Mouse (Mus musculus) ES-Bruce4 (cell line): ENCODE measurements around the gene Lrrk1. TPM values are rescaled to one million over a fixed set of nuclear protein-coding genes. Genes with fewer than 3 reads are reported as not detected.

Experiments used
- H3K27ac ChIP-seq: 2 replicates; pipeline ENCODE4 v1.5.1; 2012; ENCODE audit warnings: low read length, inconsistent platforms; ENCODE audit not compliant: insufficient read depth
- H3K27me3 ChIP-seq: 2 replicates; pipeline ENCODE4 v1.6.1; 2012; ENCODE audit warnings: mild to moderate bottlenecking, low read length, inconsistent platforms; ENCODE audit not compliant: control insufficient read depth, poor library complexity, insufficient read depth, severe bottlenecking
- H3K36me3 ChIP-seq: 2 replicates; pipeline ENCODE4 v1.6.1; 2012; ENCODE audit warnings: inconsistent platforms, mild to moderate bottlenecking, low read length, moderate library complexity; ENCODE audit not compliant: control insufficient read depth, poor library complexity, insufficient read depth, severe bottlenecking
- H3K4me1 ChIP-seq: one replicate; pipeline ENCODE4 v1.8.1; 2011; ENCODE audit warnings: low read length; ENCODE audit not compliant: control insufficient read depth, insufficient read depth
- H3K4me3 ChIP-seq: 2 replicates; pipeline ENCODE4 v1.5.1; 2011; ENCODE audit warnings: low read depth, mild to moderate bottlenecking, low read length
- H3K9ac ChIP-seq: 2 replicates; pipeline ENCODE4 v1.6.1; 2012; ENCODE audit warnings: low read depth, mild to moderate bottlenecking, inconsistent platforms; ENCODE audit not compliant: poor library complexity, severe bottlenecking
- H3K9me3 ChIP-seq: replicated peaks from 2 replicates; pipeline ENCODE4 v1.6.1; 2012; ENCODE audit warnings: mild to moderate bottlenecking, low read length, inconsistent platforms; ENCODE audit not compliant: control insufficient read depth, poor library complexity, insufficient read depth, severe bottlenecking
- CTCF ChIP-seq: IDR thresholded peaks from one replicate; pipeline ENCODE4 v1.8.1; 2011; ENCODE audit warnings: low read depth, low read length
- EP300 ChIP-seq: IDR thresholded peaks from 2 replicates; pipeline ENCODE4 v1.6.1; 2011; ENCODE audit warnings: low read depth, low read length; ENCODE audit not compliant: insufficient read depth
- POLR2A ChIP-seq: IDR thresholded peaks from one replicate; pipeline ENCODE4 v1.8.1; 2011; ENCODE audit warnings: low read length; ENCODE audit not compliant: insufficient read depth
- polyA plus RNA-seq: library from polyadenylated mRNA; stranded (reverse); fragments of >200 nt; gene quantifications from 2 replicates; pipeline ENCODE4 v1.2.4, GENCODE M21; 2011; ENCODE audit warnings: low read depth; ENCODE audit not compliant: missing spikeins, insufficient read depth, insufficient read length

Lrrk1 gene
- polyA plus RNA-seq, 1 experiment = 6.4 TPM

- H3K27me3 ChIP-seq = no peaks in the 10 kb centered on the region
- H3K9me3 ChIP-seq = no peaks in the 10 kb centered on the region
- no peak overlapping the region for H3K9ac ChIP-seq
- H3K36me3 ChIP-seq = no peaks in the 10 kb centered on the region
- H3K4me1 ChIP-seq = no peaks in the 10 kb centered on the region
- H3K4me3 ChIP-seq = no peak overlapping the region
- no peak overlapping the region for H3K27ac ChIP-seq
- TF ChIP-seq CTCF (no peak), EP300 (no peak), POLR2A (no peak)
These were observed 28.7 kb upstream of the Lrrk1 start for GRCm38 (mm10) chr7:66416829-66417228.

GRCm38 (mm10) chr7:66413093-66413492 is 24.9 kb upstream of the Lrrk1 start:
- Histone ChIP-seq H3K9me3 (no peaks in the 10 kb centered on the region), H3K9ac (no peak overlapping the region), H3K4me1 (no peaks in the 10 kb centered on the region), H3K4me3 (no peak overlapping the region), H3K27ac (no peak overlapping the region), H3K36me3 (no peaks in the 10 kb centered on the region), H3K27me3 (no peaks in the 10 kb centered on the region)
- TF ChIP-seq EP300 = no peak
- TF ChIP-seq CTCF = no peak
- no peak for TF ChIP-seq POLR2A

- H3K27ac ChIP-seq = no peak overlapping the region
- no peaks in the 10 kb centered on the region for H3K4me1 ChIP-seq
- H3K9ac ChIP-seq = no peak overlapping the region
- no peaks in the 10 kb centered on the region for H3K9me3 ChIP-seq
- H3K36me3 ChIP-seq = no peaks in the 10 kb centered on the region
- H3K4me3 ChIP-seq = no peak overlapping the region
- no peaks in the 10 kb centered on the region for H3K27me3 ChIP-seq
- TF ChIP-seq POLR2A (no peak), CTCF (peak; percentile 72)
These were observed 21.3 kb upstream of the Lrrk1 start for GRCm38 (mm10) chr7:66409433-66409832.

GRCm38 (mm10) chr7:66406971-66407370 is 18.8 kb upstream of the Lrrk1 start:
- Histone ChIP-seq H3K27me3 (no peaks in the 10 kb centered on the region), H3K36me3 (no peaks in the 10 kb centered on the region), H3K9me3 (no peaks in the 10 kb centered on the region), H3K27ac (no peak overlapping the region), H3K4me3 (no peak overlapping the region), H3K9ac (no peak overlapping the region), H3K4me1 (no peaks in the 10 kb centered on the region)
- TF ChIP-seq CTCF (no peak), EP300 (no peak)

GRCm38 (mm10) chr7:66405951-66406721 is 18.0 kb upstream of the Lrrk1 start:
- Histone ChIP-seq H3K9ac (no peak overlapping the region), H3K36me3 (no peaks in the 10 kb centered on the region), H3K4me1 (no peaks in the 10 kb centered on the region), H3K27me3 (no peaks in the 10 kb centered on the region; the same call in 1 of the 2 replicates), H3K4me3 (no peak overlapping the region), H3K9me3 (no peaks in the 10 kb centered on the region), H3K27ac (no peak overlapping the region)
- TF ChIP-seq POLR2A = no peak
- no peak for TF ChIP-seq CTCF
- no peak for TF ChIP-seq EP300

- no peak for TF ChIP-seq POLR2A
- TF ChIP-seq CTCF = no peak
- TF ChIP-seq EP300 = no peak
- Histone ChIP-seq H3K36me3 (no peaks in the 10 kb centered on the region), H3K4me3 (no peak overlapping the region), H3K27ac (no peak overlapping the region), H3K27me3 (no peaks in the 10 kb centered on the region; the same call in 1 of the 2 replicates), H3K4me1 (no peaks in the 10 kb centered on the region), H3K9ac (no peak overlapping the region), H3K9me3 (no peaks in the 10 kb centered on the region)
These were observed 17.4 kb upstream of the Lrrk1 start for GRCm38 (mm10) chr7:66405541-66405940.
